Mouse (Mus musculus): ENCODE data around the gene Rab3c.

- no peak for TF ChIP-seq EP300 (IDR thresholded peaks at IDR 0.05; ENCODE audit: insufficient read depth, low read depth, low read length)
- no peak for TF ChIP-seq CTCF (IDR thresholded peaks at IDR 0.05)
- no peak for TF ChIP-seq POLR2A (IDR thresholded peaks at IDR 0.05; ENCODE audit: insufficient read depth, low read depth, low read length)
These were observed 26.4 kb upstream of the Rab3c start for GRCm38 (mm10) chr13:110307188-110307587.

All from heart, adult 2 months (tissue).